Mouse (Mus musculus): ENCODE measurements around the gene Cmtm4. TPM values are rescaled to one million over a fixed set of nuclear protein-coding genes. Genes with fewer than 3 reads are reported as not detected.

The Cmtm4 gene
- 2.6 and 2.9 TPM in 2 replicates for polyA plus RNA-seq (2015; fragmentation: Nextera tagmentation; extraction: Ambion mirVana)

DNA sequence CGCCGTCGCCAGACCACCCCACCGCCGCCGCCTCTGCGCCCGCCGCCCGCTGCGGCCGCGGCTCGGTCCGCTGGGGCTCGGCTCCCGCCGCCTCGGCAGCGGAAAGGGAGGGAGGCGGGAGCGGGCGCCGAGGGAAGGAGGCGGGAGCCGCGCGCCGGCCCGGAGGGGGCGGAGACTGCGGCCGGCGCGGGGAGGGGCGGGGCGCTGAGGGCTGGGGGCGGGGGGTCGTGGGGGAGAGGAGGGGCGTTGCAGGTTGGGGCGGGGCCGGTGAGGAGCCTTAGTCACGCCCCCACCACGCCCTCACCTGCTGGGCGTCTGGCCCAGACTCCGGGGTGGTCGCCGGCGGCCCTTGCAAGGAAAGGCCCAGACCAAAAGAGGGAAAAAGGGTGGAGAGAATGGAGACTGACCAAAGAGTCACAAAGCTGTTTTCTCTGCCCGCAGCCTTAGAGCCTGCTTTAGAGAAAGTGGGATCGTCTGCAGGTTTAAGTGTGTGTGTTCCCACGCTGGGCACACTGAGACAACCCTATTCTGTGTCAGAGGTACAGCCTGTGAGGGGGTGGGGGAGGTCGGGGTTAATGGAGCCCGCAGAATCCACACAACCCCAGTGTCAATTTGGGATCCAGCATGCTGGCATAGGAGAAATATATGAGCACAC is at the start of gene Cmtm4:
Gene Cmtm4 (minus strand): TSS at position 105 of the 655 bp plus-strand sequence.
- Histone ChIP-seq H3K36me3 (no peaks in the 10 kb centered on the region), H3K4me3 (peak within 1 kb of the TSS; percentile 76), H3K9me3 (peaks cover 4% of the 10 kb centered on the region; the same call in 1 of the 2 replicates), H3K27me3 (no peaks in the 10 kb centered on the region), H3K9ac (replicated peaks) (peak within 1 kb of the TSS; percentile 80), H3K27ac (replicated peaks) (peak within 1 kb of the TSS; percentile 79), H3K4me2 (replicated peaks) (peak within 1 kb of the TSS; percentile 81), H3K4me1 (peaks cover 23% of the 10 kb centered on the region)
- peak; percentile 79 for ATAC-seq (replicated peaks)
- 2% methylated on average over 43 of the region's 54 CpGs for WGBS

DNA sequence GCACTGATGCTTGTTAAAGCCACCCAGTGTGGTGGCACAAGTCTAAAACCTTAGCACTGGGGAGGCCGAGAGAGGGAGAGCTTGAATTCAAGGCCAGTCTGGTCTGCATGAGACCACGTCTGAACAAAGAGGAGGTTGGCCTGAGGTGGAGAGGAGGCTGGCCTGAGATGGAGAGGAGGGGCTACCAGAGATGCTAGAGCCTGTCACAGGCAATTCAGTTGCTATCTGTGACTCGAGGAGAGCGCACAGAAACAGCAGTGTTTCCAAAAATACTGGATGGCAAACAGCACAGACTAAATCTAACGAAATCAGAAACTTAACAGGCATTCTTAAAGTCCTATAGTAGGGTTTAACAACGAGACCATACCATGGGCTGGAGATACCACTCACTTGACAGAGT is 49.6 kb upstream of the Cmtm4 start:
- H3K36me3 ChIP-seq, result peaks cover 4% of the 10 kb centered on the region
- no peak overlapping the region for H3K4me3 ChIP-seq
- no peaks in the 10 kb centered on the region for H3K27me3 ChIP-seq
- ATAC-seq (replicated peaks), result no peak
- H3K9ac ChIP-seq (replicated peaks), result no peak overlapping the region
- H3K4me2 ChIP-seq (replicated peaks), result no peak overlapping the region
- H3K27ac ChIP-seq (replicated peaks), result no peak overlapping the region
- no peaks in the 10 kb centered on the region for H3K9me3 ChIP-seq
- 62% methylated on average over 6 of the region's 6 CpGs for WGBS
- peaks cover 17% of the 10 kb centered on the region for H3K4me1 ChIP-seq

DNA sequence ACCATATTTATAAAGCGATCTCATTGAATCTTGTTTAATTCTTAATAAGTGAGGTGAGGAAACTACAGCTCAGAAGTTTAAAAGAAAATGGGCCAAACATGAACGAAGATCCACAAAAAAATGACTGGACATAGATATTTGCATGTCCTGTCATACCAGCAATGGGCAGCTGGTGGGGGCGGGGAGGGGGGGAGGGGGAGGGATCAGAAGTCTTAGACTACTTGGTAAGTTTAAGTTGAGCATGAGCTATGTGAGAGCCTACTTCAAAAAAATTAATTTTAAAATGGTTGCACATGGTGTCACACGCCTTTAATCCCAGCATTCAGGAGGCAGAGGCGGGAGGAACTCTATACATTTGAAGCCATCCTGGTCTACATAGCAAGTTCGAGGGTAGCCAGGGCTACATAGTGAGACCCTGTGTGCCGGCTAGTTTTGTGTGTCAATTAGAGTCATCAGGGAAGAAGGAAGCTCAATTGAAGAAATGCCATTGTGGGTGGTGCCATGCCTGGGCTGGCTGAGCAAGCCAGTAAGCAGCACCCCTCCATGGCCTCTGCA is 47.6 kb upstream of the Cmtm4 start:
- H3K36me3 ChIP-seq, result peaks cover 24% of the 10 kb centered on the region
- peak overlapping the region; percentile 95 for H3K4me3 ChIP-seq
- no peaks in the 10 kb centered on the region for H3K27me3 ChIP-seq
- H3K4me1 ChIP-seq, result peaks cover 26% of the 10 kb centered on the region
- H3K9me3 ChIP-seq, result no peaks in the 10 kb centered on the region
- H3K27ac ChIP-seq (replicated peaks), result peak overlapping the region; percentile 88
- WGBS, result 66% methylated on average over 7 of the region's 7 CpGs
- H3K9ac ChIP-seq (replicated peaks), result peak overlapping the region; percentile 99
- peak overlapping the region; percentile 62; the same call in 1 of the 2 replicates for H3K4me2 ChIP-seq (replicated peaks)
- ATAC-seq (replicated peaks), result peak; percentile 38

DNA sequence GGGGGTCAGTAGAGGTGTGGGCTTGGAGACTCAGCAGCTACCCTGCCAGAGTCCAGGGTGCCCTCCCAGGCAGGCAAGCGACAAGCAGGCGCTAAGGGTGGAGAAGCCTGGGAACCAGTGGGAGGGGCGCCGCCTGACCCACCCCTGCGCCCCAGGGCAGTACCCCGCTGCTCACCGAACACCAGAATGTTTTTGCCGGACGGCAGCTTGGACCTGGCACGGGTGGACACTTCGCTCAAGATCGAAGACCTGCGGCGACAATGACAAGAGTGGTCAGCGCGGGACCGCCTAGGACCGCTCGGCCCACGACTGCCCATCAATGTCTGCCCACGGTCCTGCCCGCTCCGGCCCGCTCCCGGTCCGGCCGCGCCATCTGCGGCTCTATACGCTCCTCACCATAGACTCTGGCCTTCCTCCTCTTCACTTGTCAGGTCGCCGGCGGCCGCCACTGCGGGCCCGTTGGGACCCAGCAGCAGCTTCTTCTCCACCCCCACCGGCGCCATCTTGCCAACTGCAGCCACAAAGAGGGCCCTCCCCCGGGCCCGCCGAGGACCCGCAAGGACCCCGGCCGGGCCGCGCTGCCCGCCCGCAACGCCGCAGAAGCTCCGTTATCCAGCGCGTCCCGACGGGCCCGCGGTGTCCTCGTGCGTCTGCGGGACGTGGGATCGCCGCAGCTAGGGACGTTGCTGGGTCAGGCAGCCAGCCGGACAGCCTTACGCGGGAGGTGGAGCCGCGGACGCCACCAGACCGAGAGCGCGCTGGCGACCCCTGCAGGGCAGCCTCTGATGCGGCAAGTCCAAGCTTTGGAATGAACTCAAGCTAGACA is 46.9 kb upstream of the Cmtm4 start, which contains the start of gene Dync1li2:
Gene Dync1li2 (minus strand): TSS at position 749 of the 826 bp plus-strand sequence.
- ATAC-seq (replicated peaks), result peak; percentile 93
- Histone ChIP-seq H3K36me3 (peaks cover 28% of the 10 kb centered on the region), H3K27ac (replicated peaks) (peak within 1 kb of the TSS; percentile 88), H3K27me3 (no peaks in the 10 kb centered on the region), H3K9ac (replicated peaks) (peak within 1 kb of the TSS; percentile 99), H3K4me3 (peak within 1 kb of the TSS; percentile 95), H3K9me3 (no peaks in the 10 kb centered on the region), H3K4me1 (peaks cover 26% of the 10 kb centered on the region), H3K4me2 (replicated peaks) (peak within 1 kb of the TSS; percentile 62)
- WGBS, result under 1% methylated on average over 75 of the region's 75 CpGs

DNA sequence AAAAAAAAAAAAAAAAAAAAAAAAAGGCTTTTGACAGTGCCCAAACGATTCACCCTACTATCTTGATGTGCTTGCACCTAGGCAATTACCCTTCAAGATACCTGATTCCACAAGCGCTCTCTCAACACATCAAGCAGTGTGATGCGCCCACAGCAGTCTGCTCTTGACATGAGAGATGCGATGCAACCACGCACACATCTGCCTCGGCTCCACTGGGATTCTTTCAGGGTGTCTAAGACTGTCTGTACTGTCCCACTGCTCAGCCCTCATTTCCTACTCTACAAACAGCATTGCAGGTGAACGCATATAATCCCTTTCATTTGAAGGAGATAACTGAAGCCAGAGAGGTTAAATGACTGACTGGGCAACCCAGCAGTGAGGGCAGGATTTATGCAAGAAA is 46.0 kb upstream of the Cmtm4 start:
- no peak for ATAC-seq (replicated peaks)
- peaks cover 30% of the 10 kb centered on the region for H3K4me1 ChIP-seq
- WGBS, result 59% methylated on average over 7 of the region's 7 CpGs
- no peaks in the 10 kb centered on the region for H3K9me3 ChIP-seq
- peaks cover 37% of the 10 kb centered on the region for H3K36me3 ChIP-seq
- H3K27me3 ChIP-seq, result no peaks in the 10 kb centered on the region
- H3K9ac ChIP-seq (replicated peaks), result peak overlapping the region; percentile 99
- peak overlapping the region; percentile 62 for H3K4me2 ChIP-seq (replicated peaks)
- peak overlapping the region; percentile 95 for H3K4me3 ChIP-seq
- H3K27ac ChIP-seq (replicated peaks), result no peak overlapping the region

DNA sequence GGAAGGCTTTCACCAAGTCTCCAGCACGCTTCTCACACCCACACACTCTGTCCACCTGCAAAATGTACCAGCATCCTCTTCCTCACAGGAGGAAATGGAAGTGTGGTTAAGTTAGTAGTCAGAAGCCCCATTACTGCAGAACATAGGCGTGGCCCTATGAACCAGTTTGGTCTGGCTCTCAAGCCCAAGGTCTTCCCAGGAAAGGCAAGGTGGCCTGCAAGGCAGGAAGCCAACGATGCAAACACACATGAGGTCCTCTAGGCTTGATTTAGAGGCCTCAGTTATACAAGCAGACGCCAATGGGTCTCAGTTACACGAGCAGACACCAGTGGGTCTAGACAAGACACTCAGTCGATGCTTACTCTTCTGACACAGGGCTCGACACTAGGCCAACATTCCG is 43.9 kb upstream of the Cmtm4 start:
- H3K27me3 ChIP-seq, result no peaks in the 10 kb centered on the region
- 94% methylated on average over 8 of the region's 8 CpGs for WGBS
- H3K27ac ChIP-seq (replicated peaks), result no peak overlapping the region
- no peak overlapping the region for H3K4me2 ChIP-seq (replicated peaks)
- H3K9ac ChIP-seq (replicated peaks), result no peak overlapping the region
- peaks cover 50% of the 10 kb centered on the region for H3K4me1 ChIP-seq
- peaks cover 48% of the 10 kb centered on the region for H3K36me3 ChIP-seq
- no peak for ATAC-seq (replicated peaks)
- H3K9me3 ChIP-seq, result no peaks in the 10 kb centered on the region
- no peak overlapping the region for H3K4me3 ChIP-seq

DNA sequence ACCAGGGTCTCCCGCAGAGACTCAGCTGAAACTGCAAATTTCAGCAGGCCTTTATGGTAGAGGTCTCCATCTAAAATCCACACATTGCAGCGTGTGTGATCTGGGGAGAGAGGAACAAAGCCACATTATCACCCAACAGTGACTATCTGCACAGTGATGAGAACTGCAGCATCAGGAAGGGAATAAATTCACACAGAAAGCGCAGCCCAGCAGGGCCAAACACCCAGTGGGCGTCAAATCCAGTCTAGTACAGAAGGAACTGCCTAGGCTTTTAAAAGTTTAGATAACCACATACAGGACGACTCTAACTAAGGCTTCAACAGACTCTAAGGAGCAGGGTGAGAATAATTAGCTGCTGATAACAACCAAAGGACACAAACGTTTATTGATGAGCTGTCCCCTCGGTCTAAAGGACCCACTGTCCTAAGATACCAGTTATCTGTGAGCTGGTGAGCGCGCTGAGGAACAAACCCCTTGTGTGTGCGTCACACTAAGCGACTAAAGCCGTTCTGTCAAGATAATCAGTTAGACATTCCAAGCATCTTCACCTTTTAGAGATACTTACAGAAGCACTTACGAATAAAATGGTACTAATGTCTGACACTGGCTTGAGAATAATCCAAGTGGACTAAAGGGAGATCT is 42.0 kb upstream of the Cmtm4 start:
- no peak overlapping the region for H3K4me3 ChIP-seq
- WGBS, result 97% methylated on average over 13 of the region's 13 CpGs
- no peak overlapping the region for H3K9ac ChIP-seq (replicated peaks)
- H3K36me3 ChIP-seq, result peaks cover 59% of the 10 kb centered on the region
- ATAC-seq (replicated peaks), result no peak
- no peak overlapping the region for H3K27ac ChIP-seq (replicated peaks)
- H3K27me3 ChIP-seq, result no peaks in the 10 kb centered on the region
- H3K9me3 ChIP-seq, result no peaks in the 10 kb centered on the region
- peaks cover 53% of the 10 kb centered on the region for H3K4me1 ChIP-seq
- no peak overlapping the region for H3K4me2 ChIP-seq (replicated peaks)

DNA sequence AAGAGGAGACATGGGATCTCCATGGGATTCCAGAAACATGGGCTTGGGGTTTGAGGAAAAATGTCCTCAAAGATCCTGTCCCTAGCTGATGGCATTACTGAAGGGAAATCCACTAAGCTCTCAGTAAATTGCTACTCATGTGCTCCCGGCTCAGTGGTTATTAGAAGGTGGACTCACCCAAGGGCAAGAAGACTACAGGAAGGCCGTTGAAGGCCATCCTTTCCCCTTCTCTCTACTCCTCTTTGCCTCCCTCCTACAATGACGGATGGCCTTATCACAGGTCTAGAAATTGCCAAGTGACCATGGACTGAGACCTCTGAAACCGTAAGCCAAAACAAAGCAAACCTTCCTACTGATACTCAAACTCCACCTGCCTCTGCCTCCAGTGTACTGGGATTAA is 41.0 kb upstream of the Cmtm4 start:
- H3K4me1 ChIP-seq, result peaks cover 49% of the 10 kb centered on the region
- H3K27ac ChIP-seq (replicated peaks), result peak overlapping the region; percentile 88
- peak overlapping the region; percentile 33; the same call in 1 of the 2 replicates for H3K9ac ChIP-seq (replicated peaks)
- no peaks in the 10 kb centered on the region for H3K27me3 ChIP-seq
- 0 out of 2 replicates have a peak overlapping the region, but pooled peaks have one; percentile 29 for H3K4me2 ChIP-seq (replicated peaks)
- no peak for ATAC-seq (replicated peaks)
- H3K9me3 ChIP-seq, result no peaks in the 10 kb centered on the region
- peaks cover 70% of the 10 kb centered on the region for H3K36me3 ChIP-seq
- 91% methylated on average over 4 of the region's 4 CpGs for WGBS
- H3K4me3 ChIP-seq, result no peak overlapping the region

DNA sequence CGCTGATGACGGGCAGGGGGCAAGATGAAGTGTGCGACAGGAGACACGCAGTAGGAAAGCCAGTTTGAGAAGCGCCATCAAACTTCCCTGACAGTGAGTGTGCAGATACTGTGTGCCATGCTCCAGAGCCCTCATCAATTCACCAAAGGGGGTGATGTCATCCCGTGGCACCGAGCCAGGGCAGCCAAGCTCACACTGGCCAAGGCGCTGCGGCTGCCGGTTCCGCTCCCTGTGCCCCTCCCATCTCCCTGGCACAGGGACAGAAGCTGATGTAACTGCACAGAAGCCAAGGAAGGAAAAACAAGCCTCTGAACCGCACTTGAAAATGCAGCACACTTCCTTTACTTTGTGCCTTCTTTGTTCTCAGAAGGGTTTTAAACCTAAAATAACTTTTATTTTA is 40.4 kb upstream of the Cmtm4 start:
- peaks cover 75% of the 10 kb centered on the region for H3K36me3 ChIP-seq
- peak overlapping the region; percentile 29 for H3K4me2 ChIP-seq (replicated peaks)
- H3K4me3 ChIP-seq, result peak overlapping the region; percentile 8; the same call in 1 of the 2 replicates
- peaks cover 43% of the 10 kb centered on the region for H3K4me1 ChIP-seq
- no peaks in the 10 kb centered on the region for H3K9me3 ChIP-seq
- WGBS, result 12% methylated on average over 12 of the region's 12 CpGs
- peak overlapping the region; percentile 33; the same call in 1 of the 2 replicates for H3K9ac ChIP-seq (replicated peaks)
- ATAC-seq (replicated peaks), result peak; percentile 97
- no peaks in the 10 kb centered on the region for H3K27me3 ChIP-seq
- H3K27ac ChIP-seq (replicated peaks), result peak overlapping the region; percentile 88

DNA sequence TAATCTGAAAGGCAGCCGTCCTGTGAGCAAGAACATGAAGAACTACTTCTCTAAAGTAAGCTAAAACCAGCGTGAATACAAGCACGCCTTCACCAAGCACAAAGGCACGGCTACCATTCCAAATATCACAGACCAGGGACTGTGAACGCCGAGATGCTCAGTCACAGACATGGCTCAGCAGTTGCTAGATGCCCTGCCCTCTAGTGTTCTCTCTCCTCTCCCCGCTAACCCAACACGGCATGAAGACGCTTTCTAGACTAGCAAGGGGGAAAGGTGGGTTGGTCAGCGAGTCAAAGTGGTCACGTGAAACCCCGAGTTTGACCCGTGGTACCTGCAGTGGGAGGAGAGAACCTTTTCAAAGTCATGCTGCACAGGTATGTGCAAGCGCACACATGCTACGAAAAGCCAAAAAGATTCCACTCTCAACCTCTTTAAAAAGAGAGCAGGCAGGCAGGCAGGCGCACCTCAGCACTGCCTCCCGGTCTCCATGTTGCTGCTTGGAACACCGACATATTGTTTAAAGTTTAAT is 39.3 kb upstream of the Cmtm4 start:
- Histone ChIP-seq H3K27me3 (no peaks in the 10 kb centered on the region), H3K9me3 (no peaks in the 10 kb centered on the region), H3K4me3 (no peak overlapping the region), H3K4me2 (replicated peaks) (no peak overlapping the region), H3K27ac (replicated peaks) (peak overlapping the region; percentile 88; the same call in 1 of the 2 replicates), H3K9ac (replicated peaks) (no peak overlapping the region), H3K36me3 (peaks cover 79% of the 10 kb centered on the region), H3K4me1 (peaks cover 32% of the 10 kb centered on the region)
- WGBS, result 81% methylated on average over 18 of the region's 18 CpGs
- ATAC-seq (replicated peaks), result 0 out of 2 replicates have a peak, but pooled peaks have one; percentile 27

DNA sequence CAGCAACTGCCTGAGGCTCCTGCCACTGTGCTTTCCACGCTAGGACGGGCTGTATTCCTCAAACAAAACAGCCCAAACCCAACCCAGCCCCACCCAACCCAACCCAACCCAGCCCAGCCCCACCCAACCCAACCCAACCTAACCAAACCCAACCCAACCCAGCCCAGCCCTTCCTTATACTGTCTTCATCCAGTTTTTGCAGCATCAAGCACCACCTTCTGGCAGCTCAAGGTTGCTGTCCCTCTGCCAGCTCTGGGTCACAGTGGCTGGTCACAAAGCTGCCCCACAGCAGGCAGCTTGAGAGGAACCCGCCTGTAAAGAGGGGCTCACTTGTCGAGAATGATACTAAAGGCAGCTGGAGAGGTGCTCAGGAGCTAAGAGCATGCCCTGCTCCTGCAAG is 38.7 kb upstream of the Cmtm4 start:
- Histone ChIP-seq H3K9me3 (no peaks in the 10 kb centered on the region), H3K9ac (replicated peaks) (no peak overlapping the region), H3K27me3 (no peaks in the 10 kb centered on the region), H3K4me1 (peaks cover 27% of the 10 kb centered on the region), H3K4me3 (no peak overlapping the region), H3K36me3 (peaks cover 78% of the 10 kb centered on the region), H3K27ac (replicated peaks) (no peak overlapping the region), H3K4me2 (replicated peaks) (no peak overlapping the region)
- ATAC-seq (replicated peaks), result no peak
- 74% methylated on average over 4 of the region's 4 CpGs for WGBS
